Mouse (Mus musculus): ENCODE results near the gene Adgrb3.

DNA sequence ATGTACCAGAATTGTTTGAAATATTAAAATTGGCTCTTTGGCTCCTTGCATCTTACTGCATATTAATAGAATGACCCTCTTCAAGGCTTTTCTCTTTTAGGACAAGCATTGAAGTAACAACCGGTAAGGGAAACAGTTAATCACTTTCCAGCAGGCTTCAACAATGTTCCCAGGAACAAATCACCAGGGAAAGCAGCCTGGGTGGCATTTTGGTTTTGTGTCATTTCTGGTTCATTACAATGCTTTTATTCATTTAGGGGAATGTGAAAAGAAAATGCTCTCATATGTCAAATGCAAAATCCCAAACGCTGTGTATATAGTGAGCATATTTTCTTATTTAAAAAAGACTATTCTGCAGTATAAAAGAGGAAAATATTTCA is 2.0 kb upstream of the Adgrb3 start:
- TF ChIP-seq GATA1 (IDR thresholded peaks at IDR 0.05; ENCODE audit: low read length) (no peak), TAL1 (IDR thresholded peaks at IDR 0.05; ENCODE audit: low read length) (no peak)

Measured in erythroblast, embryonic 14.5 days (primary cell).